Mouse (Mus musculus) liver, postnatal 0 days (tissue): Measurements from ENCODE around the gene Zp3r.

Source experiments
- CTCF ChIP-seq: sonication (generic); IDR thresholded peaks from 2 replicates; pipeline ENCODE4 v1.5.1; 2016; ENCODE audit warnings: antibody characterized with exemption, low read depth
- EP300 ChIP-seq: IDR thresholded peaks from 2 replicates; pipeline ENCODE4 v1.6.1; 2016; ENCODE audit warnings: antibody characterized with exemption, low read depth, mild to moderate bottlenecking

GRCm38 (mm10) chr1:130549698-130550097 is 79.7 kb downstream of the Zp3r start:
- TF ChIP-seq CTCF (no peak), EP300 (no peak)
